Mouse (Mus musculus): Measurements from ENCODE around the gene Nptx2.

Gene Nptx2

DNA sequence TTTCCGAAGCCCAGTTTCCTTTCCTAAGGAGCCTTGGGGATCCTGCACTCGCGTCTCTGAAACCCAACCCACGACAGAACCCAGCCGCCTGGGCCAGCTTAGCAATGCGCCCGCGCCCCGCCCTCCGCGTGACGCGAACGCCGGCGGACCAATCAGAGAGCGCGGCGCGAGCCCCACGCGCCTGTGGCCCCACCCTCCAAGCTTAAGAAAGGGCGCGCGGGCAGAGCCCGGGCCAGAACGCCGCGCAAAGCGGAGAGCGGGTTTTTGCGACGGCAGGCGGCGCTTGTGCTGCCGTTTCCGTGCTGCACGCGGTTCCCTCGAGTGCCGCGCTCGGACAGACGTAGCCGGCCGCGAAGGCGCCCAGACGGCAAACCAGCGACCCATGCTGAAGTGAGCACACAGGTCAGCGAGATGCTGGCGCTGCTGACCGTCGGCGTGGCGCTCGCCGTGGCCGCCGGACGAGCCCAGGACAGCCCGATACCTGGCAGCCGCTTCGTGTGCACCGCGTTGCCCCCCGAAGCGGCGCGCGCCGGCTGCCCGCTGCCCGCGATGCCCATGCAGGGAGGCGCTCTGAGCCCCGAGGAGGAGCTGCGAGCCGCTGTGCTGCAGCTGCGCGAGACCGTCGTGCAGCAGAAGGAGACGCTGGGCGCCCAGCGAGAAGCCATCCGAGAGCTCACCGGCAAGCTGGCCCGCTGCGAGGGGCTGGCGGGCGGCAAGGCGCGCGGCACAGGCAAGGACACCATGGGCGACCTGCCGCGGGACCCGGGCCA is at the start of gene Nptx2:
TSS of gene Nptx2 (plus strand) at position 250 of the 770 bp plus-strand sequence.
- peak; percentile 60 for DNase-seq (ENCODE audit: low spot score)

DNA sequence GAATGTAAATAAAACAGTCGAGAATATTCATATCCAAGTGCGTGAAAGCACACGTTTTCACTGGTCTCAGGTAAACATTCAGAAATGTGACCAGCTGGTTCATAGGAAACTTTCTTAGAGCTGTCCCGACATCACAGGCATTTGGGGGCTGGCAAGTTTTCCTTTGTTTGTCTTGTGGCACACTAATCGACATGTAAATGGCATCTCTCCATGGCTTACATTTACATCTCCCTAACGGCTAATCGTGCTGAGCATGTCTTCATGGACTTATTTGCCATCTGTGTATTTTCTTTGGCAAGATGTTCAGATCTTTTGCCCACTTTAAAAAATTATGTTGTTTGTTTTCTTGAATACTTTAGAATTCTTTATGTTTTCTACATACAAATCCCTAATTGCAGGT is 49.2 kb upstream of the Nptx2 start:
- no peak for DNase-seq (ENCODE audit: low spot score)

DNA sequence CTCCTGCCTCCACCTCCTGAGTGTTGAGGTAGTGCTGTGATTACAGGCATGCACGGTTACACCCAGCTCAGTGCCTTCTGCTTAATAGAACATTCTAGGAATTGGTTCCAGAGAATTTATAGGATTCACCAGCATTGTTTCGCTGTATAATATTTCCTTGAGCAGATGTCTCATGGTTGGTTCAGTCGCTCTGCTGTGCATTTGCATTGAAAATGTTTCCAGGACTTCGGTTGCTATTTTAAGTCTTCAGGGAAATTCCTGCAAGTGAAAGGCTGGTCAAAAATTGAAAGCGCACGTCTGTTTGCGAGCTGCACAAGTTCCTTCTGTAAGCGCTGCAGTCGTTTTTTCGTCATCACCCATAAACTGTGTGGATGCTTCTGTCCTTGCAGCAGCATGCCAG is 41.5 kb upstream of the Nptx2 start:
- no peak for DNase-seq (ENCODE audit: low spot score)

- no peak for DNase-seq (ENCODE audit: low spot score)
These were observed 40.0 kb upstream of the Nptx2 start for GRCm38 (mm10) chr5:144505731-144506130.

- DNase-seq (ENCODE audit: low spot score), result no peak
These were observed 39.5 kb upstream of the Nptx2 start for GRCm38 (mm10) chr5:144506156-144506555.

DNA sequence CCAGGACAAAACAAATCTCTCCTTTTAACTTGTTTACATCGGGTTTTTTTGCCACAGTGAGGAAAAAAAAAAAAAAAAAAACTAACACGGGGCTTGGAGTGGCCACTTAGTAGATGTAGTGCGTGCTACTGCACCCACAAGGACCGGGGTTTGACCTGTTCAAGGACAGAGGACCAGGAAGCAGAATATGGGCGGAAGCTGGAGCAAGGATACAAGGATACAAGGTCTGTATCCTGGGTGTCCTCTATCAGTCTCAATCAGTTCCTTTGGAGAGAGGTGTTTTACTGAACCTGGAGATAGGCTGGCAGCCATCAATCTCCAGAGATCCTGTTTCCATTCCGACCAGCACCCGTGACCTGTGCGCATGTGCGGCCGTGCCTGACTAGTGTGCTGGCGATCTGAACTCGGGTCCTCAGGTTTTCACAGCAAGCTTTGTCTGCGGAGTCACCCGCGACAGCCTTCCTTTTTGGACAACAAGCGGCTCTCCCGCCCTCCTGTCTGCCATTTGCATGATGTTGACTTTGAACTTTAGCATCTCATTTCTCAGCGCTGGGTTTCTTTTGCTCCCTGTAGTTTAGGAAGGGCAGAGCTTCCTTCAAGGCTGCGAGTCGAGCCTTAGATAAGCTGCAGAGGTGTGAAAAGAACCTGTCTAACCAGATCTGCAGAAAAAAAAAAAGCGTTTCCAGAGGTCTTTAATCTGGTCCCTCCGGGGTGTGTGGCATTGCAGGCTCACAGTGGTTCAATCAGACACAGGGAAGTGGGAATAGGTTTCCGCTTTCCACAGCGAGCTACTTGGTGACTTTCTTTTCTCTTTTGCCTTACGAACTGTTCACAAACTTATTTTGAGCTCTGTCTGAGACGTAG is 38.8 kb upstream of the Nptx2 start:
- DNase-seq (ENCODE audit: low spot score), result no peak

DNA sequence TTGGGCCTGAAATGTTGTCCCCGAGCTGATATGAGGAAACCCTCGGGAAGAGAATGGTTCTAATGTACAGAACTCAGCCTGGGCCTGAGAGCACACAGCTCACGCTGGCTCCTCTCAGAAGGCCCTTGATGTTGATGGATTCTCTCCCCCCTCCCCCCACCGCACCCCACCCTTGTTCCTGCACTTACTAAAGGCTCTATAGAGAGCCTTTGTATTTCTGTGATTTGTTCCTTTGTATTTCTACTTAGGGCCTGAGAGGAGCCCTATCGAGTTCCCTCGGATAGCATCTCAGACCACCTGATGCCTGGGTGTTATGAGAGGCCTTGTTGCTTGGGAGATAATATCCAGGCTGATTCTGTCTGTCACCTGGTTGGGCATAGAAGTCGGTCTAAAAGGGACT is 36.3 kb upstream of the Nptx2 start:
- DNase-seq (ENCODE audit: low spot score), result no peak

- DNase-seq (ENCODE audit: low spot score), result no peak
These were observed 31.0 kb upstream of the Nptx2 start for GRCm38 (mm10) chr5:144514738-144515137.

- DNase-seq (ENCODE audit: low spot score), result no peak
These were observed 30.5 kb upstream of the Nptx2 start for GRCm38 (mm10) chr5:144515241-144515640.

- DNase-seq (ENCODE audit: low spot score), result no peak
These were observed 25.6 kb upstream of the Nptx2 start for GRCm38 (mm10) chr5:144520096-144520495.

GRCm38 (mm10) chr5:144524774-144525173 is 20.9 kb upstream of the Nptx2 start:
- DNase-seq (ENCODE audit: low spot score), result no peak

- DNase-seq (ENCODE audit: low spot score), result no peak
These were observed 16.6 kb upstream of the Nptx2 start for GRCm38 (mm10) chr5:144529123-144529522.

DNA sequence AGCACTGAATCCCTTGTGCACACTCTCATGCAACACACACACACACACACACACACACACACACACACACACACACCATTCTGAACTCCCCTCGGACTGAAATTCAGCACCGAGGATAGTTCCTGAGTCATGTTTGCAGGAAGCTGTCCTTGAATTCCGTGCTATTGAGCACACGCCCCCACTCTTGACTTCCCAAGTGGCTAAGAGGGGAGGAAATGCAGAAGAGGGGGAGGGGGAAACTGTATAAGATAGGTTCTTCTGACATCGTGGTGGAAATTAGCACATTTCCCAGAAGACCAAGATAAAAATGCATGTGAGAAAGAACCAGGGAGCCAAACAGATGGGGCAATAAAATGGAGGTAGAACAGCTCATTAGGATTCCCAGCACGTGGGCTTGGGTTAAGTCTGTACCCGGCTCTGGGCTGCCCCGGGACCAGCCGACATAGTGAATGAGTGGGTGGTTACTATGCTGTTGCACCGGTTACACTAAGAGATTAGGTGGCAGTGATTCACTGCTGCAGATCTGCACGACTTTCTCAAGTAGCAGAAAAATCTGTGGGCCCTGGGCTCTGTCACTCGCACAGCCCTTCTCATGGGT is 2.9 kb upstream of the Nptx2 start:
- DNase-seq (ENCODE audit: low spot score), result no peak

DNA sequence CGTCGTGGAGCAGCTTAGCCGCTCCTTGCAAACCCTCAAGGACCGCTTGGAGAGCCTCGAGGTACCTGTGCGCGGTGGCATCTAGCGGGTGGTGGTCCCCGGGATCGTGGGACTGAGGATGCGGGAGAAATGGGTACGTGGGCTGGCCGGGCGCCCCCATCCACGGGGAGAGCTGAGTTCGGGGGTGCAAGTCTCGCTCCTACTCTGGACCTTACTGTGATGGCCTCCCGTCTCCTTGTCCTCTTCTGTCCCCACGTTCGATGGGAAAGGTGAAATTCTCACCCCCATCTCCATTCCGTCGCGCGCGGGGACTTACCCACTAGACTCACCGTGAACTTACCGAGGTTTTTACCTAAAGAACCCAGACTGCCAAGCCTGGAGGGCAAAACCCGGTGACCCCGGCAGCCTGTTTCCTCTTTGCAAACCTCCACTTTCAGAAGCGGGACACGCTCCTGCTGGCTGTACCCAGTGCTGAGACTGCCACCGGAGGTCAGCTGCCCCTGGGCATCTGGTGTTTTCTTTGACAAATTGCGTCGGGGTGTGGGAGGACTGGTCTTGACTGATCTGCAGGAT is 807 bp downstream of the Nptx2 start:
- DNase-seq (ENCODE audit: low spot score), result no peak

DNA sequence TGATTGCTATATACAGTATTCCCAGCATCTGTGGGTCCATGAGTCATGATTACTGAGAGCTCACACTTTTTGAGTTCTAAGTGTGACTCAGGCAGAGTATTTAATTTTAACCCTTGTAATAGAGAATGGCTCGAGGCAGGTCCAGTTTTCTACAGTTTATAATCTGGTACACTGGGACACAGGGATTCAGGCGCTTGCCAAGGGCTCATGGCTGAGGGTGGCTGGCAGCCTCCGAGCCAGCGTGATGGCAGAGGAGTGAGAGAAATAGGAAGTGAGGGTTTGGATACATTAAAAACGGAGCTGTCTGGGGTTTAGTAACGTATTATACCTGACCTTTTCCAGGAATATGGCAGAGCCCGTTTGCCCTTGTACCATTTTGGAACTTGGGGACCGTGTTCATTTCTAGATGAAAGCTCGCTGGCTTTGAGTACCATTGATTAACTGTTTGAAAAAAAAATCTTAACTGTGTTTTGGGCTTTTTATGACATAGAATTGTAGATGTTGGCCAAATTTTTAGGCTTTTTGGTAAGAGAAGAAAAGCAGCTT is 1.7 kb downstream of the Nptx2 start:
- DNase-seq (ENCODE audit: low spot score), result no peak

GRCm38 (mm10) chr5:144548079-144548631 is 2.5 kb downstream of the Nptx2 start:
- DNase-seq (ENCODE audit: low spot score), result no peak

- no peak for DNase-seq (ENCODE audit: low spot score)
These were observed 4.3 kb downstream of the Nptx2 start for GRCm38 (mm10) chr5:144550003-144550402.

GRCm38 (mm10) chr5:144550622-144551137 is 5.0 kb downstream of the Nptx2 start:
- DNase-seq (ENCODE audit: low spot score), result no peak

DNA sequence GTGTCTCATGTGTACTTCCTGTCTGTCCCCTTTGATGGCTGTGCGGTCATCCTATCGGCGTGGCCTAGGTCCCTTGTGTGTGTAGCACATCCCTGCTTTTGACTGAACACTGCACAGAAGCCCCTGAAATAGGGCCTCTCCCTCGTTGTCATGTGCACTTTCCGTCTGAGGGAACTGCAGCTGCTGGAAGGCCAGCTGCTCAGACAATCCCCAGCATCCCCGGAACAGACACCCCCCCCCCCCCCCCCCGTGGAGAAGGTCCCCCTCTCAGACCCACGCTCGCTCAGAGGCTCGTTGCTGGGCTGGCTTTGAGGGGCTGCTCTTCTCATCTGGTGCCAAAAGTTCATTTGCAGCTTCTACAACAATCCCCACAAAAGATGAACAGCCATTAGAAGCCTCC is 11.0 kb downstream of the Nptx2 start:
- no peak for DNase-seq (ENCODE audit: low spot score)

DNA sequence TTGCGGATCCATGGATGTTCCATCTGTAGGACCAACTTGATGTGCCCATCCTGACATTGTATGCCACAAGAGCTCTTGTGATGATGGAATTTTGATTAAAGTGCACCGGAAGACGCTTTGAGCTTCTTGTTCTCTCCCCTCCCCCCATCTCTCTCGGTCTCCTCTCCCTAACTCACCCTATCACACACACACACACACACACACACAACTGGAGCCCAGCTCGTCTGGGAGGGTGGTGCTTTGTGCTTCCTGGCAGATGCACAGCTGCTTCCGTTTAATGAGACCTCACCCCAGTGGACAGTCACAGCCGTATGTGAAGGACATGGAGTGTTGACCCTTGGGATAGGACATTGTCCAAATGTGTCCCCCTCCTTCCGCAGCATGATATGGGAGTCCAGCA is 11.7 kb downstream of the Nptx2 start:
- DNase-seq (ENCODE audit: low spot score), result no peak

GRCm38 (mm10) chr5:144558481-144558880 is 12.8 kb downstream of the Nptx2 start:
- no peak for DNase-seq (ENCODE audit: low spot score)

DNA sequence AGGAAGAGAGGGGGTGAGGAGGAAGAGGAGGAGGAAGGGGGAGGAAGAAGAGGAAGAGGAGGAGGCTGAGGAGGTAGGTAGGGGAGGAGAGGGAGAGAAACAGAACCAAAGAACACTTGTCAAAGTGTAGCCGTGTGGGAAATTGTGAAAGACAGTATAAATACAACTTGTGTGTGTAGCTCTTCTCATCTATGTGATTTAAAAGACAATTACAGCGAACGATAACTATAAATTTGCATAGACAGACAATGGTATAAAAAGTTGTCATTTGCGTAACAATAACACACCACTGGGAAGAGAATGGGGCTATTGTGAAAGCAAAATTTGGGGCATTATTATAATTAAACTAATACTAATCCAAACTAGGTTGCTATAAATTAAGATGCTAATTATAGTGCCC is 20.0 kb downstream of the Nptx2 start:
- no peak for DNase-seq (ENCODE audit: low spot score)
